Mouse (Mus musculus): ENCODE results near the gene Lmo7.

- TF ChIP-seq CTCF (IDR thresholded peaks at IDR 0.05; ENCODE audit: low read depth) (no peak), EP300 (IDR thresholded peaks at IDR 0.05; ENCODE audit: low read depth) (no peak)
These were observed 93.1 kb downstream of the Lmo7 start for GRCm38 (mm10) chr14:101822871-101823270.
